Mouse (Mus musculus) hindbrain, embryonic 15.5 days (tissue): ENCODE data around the gene Cadm2. TPM values are rescaled to one million over a fixed set of nuclear protein-coding genes. Genes with fewer than 3 reads are reported as not detected.

Source experiments
- ATAC-seq: fragments of 200-750 bp; cut with Nextera tagmentation; 2 replicates; pipeline ENCODE4 v1.8.0; 2017; ENCODE audit warnings: low read depth, moderate number of reproducible peaks, moderate TSS enrichment; ENCODE audit not compliant: low FRiP score
- H3K27ac ChIP-seq: fragments of 300-500 bp; sonication (generic); replicated peaks from 2 replicates; pipeline ENCODE4 v1.5.1; 2015; ENCODE audit warnings: mild to moderate bottlenecking, inconsistent platforms
- H3K27me3 ChIP-seq: fragments of 300-500 bp; sonication (generic); 2 replicates; pipeline ENCODE4 v1.6.1; 2015; ENCODE audit warnings: control low read depth, inconsistent platforms
- H3K36me3 ChIP-seq: fragments of 300-500 bp; sonication (generic); 2 replicates; pipeline ENCODE4 v1.6.1; 2015; ENCODE audit warnings: control low read depth, inconsistent platforms
- H3K4me1 ChIP-seq: fragments of 300-500 bp; sonication (generic); replicated peaks from 2 replicates; pipeline ENCODE4 v1.6.1; 2015; ENCODE audit warnings: control low read depth, inconsistent platforms
- H3K4me2 ChIP-seq: fragments of 300-500 bp; sonication (generic); 2 replicates; pipeline ENCODE4 v1.6.1; 2015; ENCODE audit warnings: moderate library complexity, mild to moderate bottlenecking, inconsistent platforms
- H3K4me3 ChIP-seq: fragments of 300-500 bp; sonication (generic); 2 replicates; pipeline ENCODE4 v1.5.1; 2015; ENCODE audit warnings: mild to moderate bottlenecking, inconsistent platforms
- H3K9ac ChIP-seq: fragments of 300-500 bp; sonication (generic); 2 replicates; pipeline ENCODE4 v1.6.1; 2015; ENCODE audit warnings: inconsistent platforms
- H3K9me3 ChIP-seq: fragments of 300-500 bp; sonication (generic); 2 replicates; pipeline ENCODE4 v1.6.1; 2016; ENCODE audit warnings: control low read depth, inconsistent platforms
- WGBS: fragments of 180-500 bp; shearing (Covaris S2); methylation state at CpG from one replicate; pipeline ENCODE4 v1.1.7; 2015; 5-methylcytosine and 5-hydroxymethylcytosine counted together
- polyA plus RNA-seq: library from polyadenylated mRNA; unstranded; fragments of >200 nt; fragmentation: Nextera tagmentation; extraction: Ambion mirVana; gene quantifications from 2 replicates; pipeline ENCODE4 v1.2.1, GENCODE M21; 2015

Cadm2 gene
- polyA plus RNA-seq, 1 experiment from 2014 or later, result 63.8 TPM

- Histone ChIP-seq H3K4me2 (no peak overlapping the region), H3K27ac (no peak overlapping the region), H3K36me3 (no peaks in the 10 kb centered on the region), H3K27me3 (no peaks in the 10 kb centered on the region), H3K9ac (no peak overlapping the region), H3K9me3 (no peaks in the 10 kb centered on the region), H3K4me3 (no peak overlapping the region), H3K4me1 (peaks cover 6% of the 10 kb centered on the region)
- 20% methylated on average over 4 of the region's 4 CpGs for WGBS
- ATAC-seq, result no peak
Measured at GRCm38 (mm10) chr16:66771883-66772282, 848.8 kb downstream of the Cadm2 start.

GRCm38 (mm10) chr16:66769545-66769944 is 851.2 kb downstream of the Cadm2 start:
- Histone ChIP-seq H3K4me2 (no peak overlapping the region), H3K4me1 (peaks cover 6% of the 10 kb centered on the region), H3K36me3 (no peaks in the 10 kb centered on the region), H3K27ac (0 out of 2 replicates have a peak overlapping the region, but pooled peaks have one; percentile 25), H3K27me3 (no peaks in the 10 kb centered on the region), H3K4me3 (no peak overlapping the region), H3K9ac (no peak overlapping the region), H3K9me3 (no peaks in the 10 kb centered on the region)
- ATAC-seq, result no peak; the same call in 1 of the 2 replicates
- WGBS, result 44% methylated on average over 4 of the region's 4 CpGs

- Histone ChIP-seq H3K4me3 (no peak overlapping the region), H3K4me1 (peaks cover 6% of the 10 kb centered on the region), H3K27ac (0 out of 2 replicates have a peak overlapping the region, but pooled peaks have one; percentile 18), H3K27me3 (no peaks in the 10 kb centered on the region), H3K4me2 (no peak overlapping the region), H3K36me3 (no peaks in the 10 kb centered on the region), H3K9me3 (no peaks in the 10 kb centered on the region), H3K9ac (no peak overlapping the region)
- 19% methylated on average over 4 of the region's 4 CpGs for WGBS
- ATAC-seq, result peak; percentile 66; the same call in 1 of the 2 replicates
Measured at GRCm38 (mm10) chr16:66768684-66769389, 851.9 kb downstream of the Cadm2 start.

- Histone ChIP-seq H3K36me3 (no peaks in the 10 kb centered on the region), H3K4me1 (no peaks in the 10 kb centered on the region), H3K4me3 (no peak overlapping the region), H3K9me3 (no peaks in the 10 kb centered on the region), H3K4me2 (no peak overlapping the region), H3K27ac (no peak overlapping the region), H3K27me3 (no peaks in the 10 kb centered on the region), H3K9ac (no peak overlapping the region)
- ATAC-seq, result no peak
Measured at GRCm38 (mm10) chr16:66761546-66762473, 858.9 kb downstream of the Cadm2 start.

- H3K9me3 ChIP-seq, result no peaks in the 10 kb centered on the region
- H3K9ac ChIP-seq, result no peak overlapping the region
- H3K4me2 ChIP-seq, result no peak overlapping the region
- no peaks in the 10 kb centered on the region for H3K4me1 ChIP-seq
- H3K27me3 ChIP-seq, result no peaks in the 10 kb centered on the region
- H3K4me3 ChIP-seq, result no peak overlapping the region
- no peak overlapping the region for H3K27ac ChIP-seq
- H3K36me3 ChIP-seq, result no peaks in the 10 kb centered on the region
- no peak for ATAC-seq
- 89% methylated on average over 2 of the region's 2 CpGs for WGBS
Measured at GRCm38 (mm10) chr16:66748533-66748932, 872.2 kb downstream of the Cadm2 start.

- Histone ChIP-seq H3K36me3 (no peaks in the 10 kb centered on the region), H3K27ac (no peak overlapping the region), H3K4me2 (no peak overlapping the region), H3K4me3 (no peak overlapping the region), H3K4me1 (no peaks in the 10 kb centered on the region), H3K27me3 (no peaks in the 10 kb centered on the region), H3K9me3 (no peaks in the 10 kb centered on the region), H3K9ac (no peak overlapping the region)
- peak; percentile 84; the same call in 1 of the 2 replicates for ATAC-seq
- WGBS, result 34% methylated on average over 3 of the region's 3 CpGs
Measured at GRCm38 (mm10) chr16:66731212-66731611, 889.5 kb downstream of the Cadm2 start.

GRCm38 (mm10) chr16:66706476-66706875 is 914.2 kb downstream of the Cadm2 start:
- ATAC-seq, result no peak

GRCm38 (mm10) chr16:66694783-66695182 is 925.9 kb downstream of the Cadm2 start:
- no peak overlapping the region for H3K9ac ChIP-seq
- no peaks in the 10 kb centered on the region for H3K4me1 ChIP-seq
- H3K4me2 ChIP-seq, result no peak overlapping the region
- H3K9me3 ChIP-seq, result no peaks in the 10 kb centered on the region
- H3K36me3 ChIP-seq, result no peaks in the 10 kb centered on the region
- no peak overlapping the region for H3K4me3 ChIP-seq
- no peak for ATAC-seq
- no peak overlapping the region for H3K27ac ChIP-seq
- no peaks in the 10 kb centered on the region for H3K27me3 ChIP-seq

More at GRCm38 (mm10) chr16:66706476-66706875, 914.2 kb downstream of the Cadm2 start:
- H3K36me3 ChIP-seq, result no peaks in the 10 kb centered on the region
- H3K27ac ChIP-seq, result no peak overlapping the region
- H3K4me3 ChIP-seq, result no peak overlapping the region
- H3K9me3 ChIP-seq, result no peaks in the 10 kb centered on the region
- no peaks in the 10 kb centered on the region for H3K4me1 ChIP-seq
- no peaks in the 10 kb centered on the region for H3K27me3 ChIP-seq
- 46% methylated on average over 3 of the region's 3 CpGs for WGBS
- H3K9ac ChIP-seq, result no peak overlapping the region
- H3K4me2 ChIP-seq, result no peak overlapping the region

- H3K4me1 ChIP-seq, result no peaks in the 10 kb centered on the region
- no peaks in the 10 kb centered on the region for H3K27me3 ChIP-seq
- H3K4me3 ChIP-seq, result no peak overlapping the region
- H3K4me2 ChIP-seq, result no peak overlapping the region
- no peaks in the 10 kb centered on the region for H3K9me3 ChIP-seq
- no peak overlapping the region for H3K9ac ChIP-seq
- H3K36me3 ChIP-seq, result no peaks in the 10 kb centered on the region
- no peak for ATAC-seq
- H3K27ac ChIP-seq, result no peak overlapping the region
Measured at GRCm38 (mm10) chr16:66677241-66677640, 943.5 kb downstream of the Cadm2 start.

GRCm38 (mm10) chr16:66651013-66651362 is 969.7 kb downstream of the Cadm2 start:
- H3K4me2 ChIP-seq, result no peak overlapping the region
- no peak for ATAC-seq
- WGBS, result 45% methylated on average over 1 of the region's 1 CpGs
- H3K9ac ChIP-seq, result no peak overlapping the region
- H3K9me3 ChIP-seq, result no peaks in the 10 kb centered on the region
- no peaks in the 10 kb centered on the region for H3K27me3 ChIP-seq
- H3K4me1 ChIP-seq, result no peaks in the 10 kb centered on the region
- no peak overlapping the region for H3K27ac ChIP-seq
- no peaks in the 10 kb centered on the region for H3K36me3 ChIP-seq
- no peak overlapping the region for H3K4me3 ChIP-seq

GRCm38 (mm10) chr16:66650348-66651012 is 970.2 kb downstream of the Cadm2 start:
- H3K4me1 ChIP-seq, result no peaks in the 10 kb centered on the region
- no peaks in the 10 kb centered on the region for H3K27me3 ChIP-seq
- H3K27ac ChIP-seq, result peak overlapping the region; percentile 34; the same call in 1 of the 2 replicates
- no peak overlapping the region for H3K4me3 ChIP-seq
- no peaks in the 10 kb centered on the region for H3K36me3 ChIP-seq
- peak; percentile 83; the same call in 1 of the 2 replicates for ATAC-seq
- H3K9ac ChIP-seq, result no peak overlapping the region
- no peaks in the 10 kb centered on the region for H3K9me3 ChIP-seq
- H3K4me2 ChIP-seq, result no peak overlapping the region
- WGBS, result 70% methylated on average over 11 of the region's 11 CpGs

GRCm38 (mm10) chr16:66647798-66648197 is 972.9 kb downstream of the Cadm2 start:
- ATAC-seq, result no peak
- 93% methylated on average over 4 of the region's 4 CpGs for WGBS

More at GRCm38 (mm10) chr16:66647798-66648197, 972.9 kb downstream of the Cadm2 start:
- Histone ChIP-seq H3K27me3 (no peaks in the 10 kb centered on the region), H3K4me1 (no peaks in the 10 kb centered on the region), H3K9me3 (no peaks in the 10 kb centered on the region), H3K4me2 (no peak overlapping the region), H3K4me3 (no peak overlapping the region), H3K27ac (no peak overlapping the region), H3K9ac (no peak overlapping the region), H3K36me3 (no peaks in the 10 kb centered on the region)
